In the genomic region with DNA sequence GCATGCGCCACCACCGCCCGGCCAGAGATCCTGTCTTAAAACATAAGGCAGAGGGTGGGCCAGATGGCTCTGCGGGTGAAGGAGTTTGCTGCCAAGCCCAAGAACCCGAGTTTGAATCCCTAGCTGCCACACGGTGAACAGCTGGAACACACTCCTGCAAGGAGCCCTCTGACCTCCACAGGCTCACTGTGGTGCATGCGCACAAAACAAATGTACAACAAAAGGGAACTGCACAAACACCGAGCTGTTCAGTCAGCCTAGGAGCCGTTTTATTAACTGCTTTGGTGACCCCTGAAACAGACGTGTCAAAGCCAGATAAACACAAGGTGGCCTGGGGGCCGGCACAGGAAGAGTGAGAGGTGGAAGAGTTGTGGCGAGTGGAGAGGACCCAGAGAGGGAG, we compare ENCODE assay signal across 11 mouse cellular contexts. TPM values are rescaled to one million over a fixed set of nuclear protein-coding genes. Genes with fewer than 3 reads are reported as not detected.
A peak's percentile ranks its signal among the peaks of the same experiment; 100 is the strongest.
DNase-seq lines count a peak whose midpoint lies in the region; ATAC-seq and TF ChIP-seq lines count a peak whose summit lies in the region.
"Had no signal": no experiment of that assay in that cellular context is flagged by ENCODE, and none has a peak within 500 bp of the region (broad histone marks: within the 10 kb centered on the region; RNA-seq: fewer than 3 reads in every experiment).

No protein-coding gene starts in this region.

- H3K27me3 ChIP-seq in kidney, postnatal 0 days (ENCODE audit: insufficient read depth, low read length), result peaks cover 27% of the 10 kb centered on the region
- H3K27me3 ChIP-seq in embryonic facial prominence, embryonic 12.5 days, result peaks cover 81% of the 10 kb centered on the region

- intact Hi-C loops in gastrocnemius, adult 2 months (cut with DNase I), result loop anchor here (10.0 kb wide), 1 partner anchor 485 kb away; the partner anchor contains the start of gene 2410015M20Rik

- peak overlapping the region; percentile 74 for H3K4me3 ChIP-seq in gastrocnemius, adult 2 months
- H3K4me3 ChIP-seq in kidney, postnatal 0 days (replicated peaks; ENCODE audit: low read depth, low read length), result no peak overlapping the region; the same call in 1 of the 2 replicates
- peak overlapping the region; percentile 9; the same call in 1 of the 2 replicates for H3K4me3 ChIP-seq in embryonic facial prominence, embryonic 12.5 days

- no peak overlapping the region for H3K9ac ChIP-seq in kidney, postnatal 0 days (ENCODE audit: low read depth, low read length)
- H3K9ac ChIP-seq in embryonic facial prominence, embryonic 12.5 days, result no peak overlapping the region
- H3K9ac ChIP-seq: embryonic facial prominence, embryonic 15.5 days; limb, embryonic 15.5 days had no signal

- no peaks in the 10 kb centered on the region for H3K36me3 ChIP-seq in kidney, postnatal 0 days (ENCODE audit: insufficient read depth, low read length)
- no peaks in the 10 kb centered on the region for H3K36me3 ChIP-seq in embryonic facial prominence, embryonic 12.5 days
- H3K36me3 ChIP-seq: embryonic facial prominence, embryonic 15.5 days; limb, embryonic 15.5 days had no signal

- H3K4me1 ChIP-seq in kidney, postnatal 0 days (replicated peaks; ENCODE audit: insufficient read depth, low read length), result peaks cover 23% of the 10 kb centered on the region
- peaks cover 24% of the 10 kb centered on the region for H3K4me1 ChIP-seq in embryonic facial prominence, embryonic 12.5 days

- H3K4me2 ChIP-seq in kidney, postnatal 0 days (ENCODE audit: low read length), result peak overlapping the region; percentile 45
- peak overlapping the region; percentile 2; the same call in 1 of the 2 replicates for H3K4me2 ChIP-seq in embryonic facial prominence, embryonic 12.5 days (replicated peaks)
- H3K4me2 ChIP-seq: embryonic facial prominence, embryonic 15.5 days had no signal

- peak; percentile 38 for DNase-seq in gastrocnemius, adult 2 months
- DNase-seq in gastrocnemius, adult 8-10 months (ENCODE audit: low spot score in 2 of 2), result no peak
- peak; percentile 41 for DNase-seq in kidney, postnatal 0 days (ENCODE audit: low spot score)
- DNase-seq in kidney, postnatal 36 days, result no peak
- DNase-seq in urinary bladder, postnatal 36 days (ENCODE audit: low spot score in 2 of 2), result no peak
- no peak for DNase-seq in ovary, postnatal 36 days (ENCODE audit: low spot score)

- no peaks in the 10 kb centered on the region for H3K9me3 ChIP-seq in kidney, postnatal 0 days (replicated peaks; ENCODE audit: low read length)
- H3K9me3 ChIP-seq in embryonic facial prominence, embryonic 12.5 days, result peaks cover 15% of the 10 kb centered on the region

- peak overlapping the region; percentile 93 for H3K27ac ChIP-seq in gastrocnemius, adult 2 months
- H3K27ac ChIP-seq in kidney, postnatal 0 days, result no peak overlapping the region
- no peak overlapping the region for H3K27ac ChIP-seq in embryonic facial prominence, embryonic 12.5 days
- H3K27ac ChIP-seq: embryonic facial prominence, embryonic 15.5 days; limb, embryonic 15.5 days had no signal

- no peak for TF ChIP-seq CTCF in gastrocnemius, adult 2 months (IDR thresholded peaks at IDR 0.05)
- TF ChIP-seq CTCF in kidney, postnatal 0 days (IDR thresholded peaks at IDR 0.05; ENCODE audit: low read depth), result no peak

- no peak for ATAC-seq in kidney, postnatal 0 days (replicated peaks; ENCODE audit: low FRiP score, low read depth)
- ATAC-seq in embryonic facial prominence, embryonic 12.5 days (ENCODE audit: insufficient number of reproducible peaks, insufficient read depth, low FRiP score, low TSS enrichment), result no peak
- ATAC-seq in megakaryocyte progenitor cell, adult 5-6 weeks (replicated peaks; ENCODE audit: poor library complexity), result 0 out of 2 replicates have a peak, but pooled peaks have one; percentile 12
- ATAC-seq: midbrain, embryonic 16.5 days had no signal

- WGBS in kidney, postnatal 0 days, result 27% methylated on average over 12 of the region's 12 CpGs
- WGBS in embryonic facial prominence, embryonic 12.5 days, result 41% methylated on average over 12 of the region's 12 CpGs

RNA-seq across cellular contexts. Expression of gene Plin5, which starts 2.0 kb away (rescaled TPM):
- 10 to 100 TPM; 22.9 to 55.7 TPM for total RNA-seq in gastrocnemius, adult 2 months (2021)
- total RNA-seq in gastrocnemius, adult 8-10 months (2022), result 10 to 100 TPM; 16.5 to 31.3 (median 22.8) TPM
- 1.2 and 1.3 TPM in 2 replicates for polyA plus RNA-seq in kidney, postnatal 0 days (2015; fragmentation: Nextera tagmentation; extraction: Ambion mirVana)
- 0.15 and 0.29 TPM in 2 replicates for polyA plus RNA-seq in embryonic facial prominence, embryonic 12.5 days (2016; fragmentation: Nextera tagmentation; extraction: Ambion mirVana)
- 0.17 TPM in 1 of 2 replicates, not detected in the other for total RNA-seq in megakaryocyte progenitor cell, adult 5-6 weeks (2015)
- total RNA-seq in megakaryocyte progenitor cell, adult 5-6 weeks (2017), result 0.14 TPM in 1 of 2 replicates, not detected in the other

RNA-seq across cellular contexts. Expression of gene Lrg1, which starts 2.4 kb away (rescaled TPM):
- total RNA-seq in gastrocnemius, adult 2 months (2021), result 10 to 100 TPM; 13.2 to 25.5 TPM
- 10 to 100 TPM; 10.7 to 24.5 (median 13.9) TPM for total RNA-seq in gastrocnemius, adult 8-10 months (2022)
- 1.7 and 1.9 TPM in 2 replicates for polyA plus RNA-seq in kidney, postnatal 0 days (2015; fragmentation: Nextera tagmentation; extraction: Ambion mirVana)
- polyA plus RNA-seq in embryonic facial prominence, embryonic 12.5 days (2016; fragmentation: Nextera tagmentation; extraction: Ambion mirVana), result 0.15 and 0.23 TPM in 2 replicates
- total RNA-seq in megakaryocyte progenitor cell, adult 5-6 weeks (2015), result 1.6 and 3.6 TPM in 2 replicates
- total RNA-seq in megakaryocyte progenitor cell, adult 5-6 weeks (2017), result 1.4 and 4.7 TPM in 2 replicates

RNA-seq across cellular contexts. Expression of gene Plin4, which starts 9.8 kb away (rescaled TPM):
- total RNA-seq in gastrocnemius, adult 2 months (2021), result 100 to 1,000 TPM; 255 to 281 TPM
- total RNA-seq in gastrocnemius, adult 8-10 months (2022), result 100 to 1,000 TPM; 133 to 313 (median 179) TPM
- 0.08 and 0.09 TPM in 2 replicates for polyA plus RNA-seq in kidney, postnatal 0 days (2015; fragmentation: Nextera tagmentation; extraction: Ambion mirVana)
- 0.08 and 0.10 TPM in 2 replicates for polyA plus RNA-seq in embryonic facial prominence, embryonic 12.5 days (2016; fragmentation: Nextera tagmentation; extraction: Ambion mirVana)
- total RNA-seq in megakaryocyte progenitor cell, adult 5-6 weeks (2015), result not detected in 2 replicates
- not detected in 2 replicates for total RNA-seq in megakaryocyte progenitor cell, adult 5-6 weeks (2017)

RNA-seq across cellular contexts. Expression of gene Sema6b, which starts 20.7 kb away (rescaled TPM):
- 1 to 10 TPM; 1.9 to 3.2 TPM for total RNA-seq in gastrocnemius, adult 2 months (2021)
- total RNA-seq in gastrocnemius, adult 8-10 months (2022), result 1 to 10 TPM; 1.4 to 2.7 (median 1.9) TPM
- polyA plus RNA-seq in kidney, postnatal 0 days (2015; fragmentation: Nextera tagmentation; extraction: Ambion mirVana), result 0.87 and 1.2 TPM in 2 replicates
- polyA plus RNA-seq in embryonic facial prominence, embryonic 12.5 days (2016; fragmentation: Nextera tagmentation; extraction: Ambion mirVana), result 4.3 and 4.6 TPM in 2 replicates
- 1.8 and 2.2 TPM in 2 replicates for total RNA-seq in megakaryocyte progenitor cell, adult 5-6 weeks (2015)
- total RNA-seq in megakaryocyte progenitor cell, adult 5-6 weeks (2017), result 3.2 and 4.9 TPM in 2 replicates

RNA-seq across cellular contexts. Expression of gene Hdgfl2, which starts 40.0 kb away (rescaled TPM):
- total RNA-seq in gastrocnemius, adult 2 months (2021), result 10 to 100 TPM; 23.8 to 26.3 TPM
- 10 to 100 TPM; 23.6 to 26.7 (median 26.0) TPM for total RNA-seq in gastrocnemius, adult 8-10 months (2022)
- polyA plus RNA-seq in kidney, postnatal 0 days (2015; fragmentation: Nextera tagmentation; extraction: Ambion mirVana), result 77.5 and 85.0 TPM in 2 replicates
- polyA plus RNA-seq in embryonic facial prominence, embryonic 12.5 days (2016; fragmentation: Nextera tagmentation; extraction: Ambion mirVana), result 173 and 179 TPM in 2 replicates
- 20.7 and 25.4 TPM in 2 replicates for total RNA-seq in megakaryocyte progenitor cell, adult 5-6 weeks (2015)
- total RNA-seq in megakaryocyte progenitor cell, adult 5-6 weeks (2017), result 80.0 and 87.8 TPM in 2 replicates

Comparison
In these comparisons a context has a peak if more than half of its experiments do, and no peak if none do; other contexts are left out.
1. DNase-seq: peak in gastrocnemius, adult 2 months (single experiment) and kidney, postnatal 0 days (single experiment); none in gastrocnemius, adult 8-10 months (0 of 2), kidney, postnatal 36 days (0 of 2), urinary bladder, postnatal 36 days (0 of 2) and ovary, postnatal 36 days (single experiment).
2. RNA of gene Plin5, which starts 2.0 kb away (total RNA-seq): 22.9 to 55.7 TPM in gastrocnemius, adult 2 months and 16.5 to 31.3 TPM in gastrocnemius, adult 8-10 months; 0.14 to 0.17 TPM in megakaryocyte progenitor cell, adult 5-6 weeks; every median in the first group is over 10 times any median in the second.
3. RNA of gene Plin4, which starts 9.8 kb away (total RNA-seq): 255 to 281 TPM in gastrocnemius, adult 2 months and 133 to 313 TPM in gastrocnemius, adult 8-10 months; not detected in megakaryocyte progenitor cell, adult 5-6 weeks; every median in the first group is over 100 times any median in the second.